Mouse (Mus musculus) cerebellum, adult 18-20 months (tissue): ENCODE data around the gene Gpr132.

ENCODE experiments used
- DNase-seq, 2 experiments: peaks; one replicate each; pipeline ENCODE4 v3.0.0; 2021

The Gpr132 gene

DNA sequence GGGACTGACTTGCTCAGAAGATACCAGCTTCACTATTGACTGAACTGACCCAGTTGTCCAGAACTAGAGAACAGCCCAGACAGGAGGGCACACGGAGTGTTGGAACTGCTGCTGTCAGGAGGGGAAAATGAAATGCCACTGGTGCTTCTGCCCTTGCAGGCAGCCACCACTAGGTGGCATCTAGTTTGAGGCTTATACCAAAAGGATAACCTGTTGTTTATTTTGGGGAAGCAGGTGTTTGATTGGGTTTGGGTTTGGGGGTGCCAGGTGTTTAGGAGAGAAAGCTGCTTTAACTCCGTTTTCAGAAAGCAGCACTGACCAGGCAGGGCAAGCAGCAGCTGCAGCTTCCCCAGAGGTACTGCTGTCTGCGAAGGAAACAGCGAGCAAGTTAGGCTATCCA lies 51.7 kb downstream of the Gpr132 start:
- peak; percentile 62 to 63 for DNase-seq

DNA sequence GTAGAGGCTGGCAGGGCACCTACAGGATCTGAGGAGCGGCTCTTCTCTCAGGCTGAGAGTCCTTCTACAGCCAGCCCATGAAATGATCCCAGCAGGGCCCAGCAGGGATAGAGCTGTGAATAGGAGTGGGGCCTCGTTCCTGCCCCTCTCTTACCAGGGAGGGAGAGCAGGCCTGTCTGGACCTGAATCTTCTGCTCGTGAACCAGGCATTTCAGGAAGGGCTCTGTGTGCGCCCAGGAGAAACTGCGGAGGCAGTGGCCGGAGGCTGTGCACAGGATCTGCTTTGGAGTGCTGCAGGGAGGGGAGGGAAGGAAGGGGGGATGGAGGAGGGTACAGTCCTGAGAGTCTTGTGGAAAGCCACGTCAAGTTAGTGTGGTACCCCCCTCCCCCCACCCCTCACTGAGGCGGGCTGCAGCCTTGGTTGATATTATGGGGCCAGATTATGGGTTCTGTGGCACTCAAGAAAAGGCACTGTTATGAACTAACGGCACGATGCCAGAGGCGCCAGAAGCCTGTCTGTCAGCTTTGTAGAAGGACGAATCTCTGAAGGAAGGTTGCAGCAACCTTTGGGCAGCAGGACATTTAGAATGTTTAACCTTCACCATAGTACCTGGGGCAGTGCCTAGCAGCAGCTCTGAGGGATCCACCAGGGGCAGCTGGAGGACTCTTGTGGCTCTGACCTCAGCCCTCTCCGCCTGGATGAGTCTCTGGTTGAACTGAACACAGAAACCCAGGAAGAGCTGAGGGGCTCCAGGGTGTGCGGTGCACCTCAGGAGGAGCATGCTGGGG lies 53.2 kb downstream of the Gpr132 start:
- DNase-seq: no peak

DNA sequence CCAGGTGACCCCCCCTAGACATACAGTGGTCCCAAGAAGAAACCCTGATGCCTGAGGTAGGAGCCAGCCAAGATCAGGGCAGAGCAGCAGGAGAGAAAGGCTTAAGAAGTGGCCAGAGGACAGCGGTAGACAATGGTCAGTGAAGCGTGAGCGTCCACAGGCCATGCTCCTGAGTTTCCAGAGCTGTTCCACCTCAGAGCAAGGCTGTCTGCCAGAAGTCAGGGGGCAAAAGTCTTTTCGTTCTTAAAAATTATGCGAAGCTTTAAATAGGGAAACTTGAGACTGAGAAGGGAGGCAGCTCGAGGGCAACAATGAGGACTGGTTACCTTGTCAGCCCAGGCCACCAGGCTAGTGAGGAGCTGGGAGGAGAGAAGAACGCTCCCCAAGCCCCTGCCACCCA lies 54.7 kb downstream of the Gpr132 start:
- no peak for DNase-seq

GRCm38 (mm10) chr12:112810092-112810885 lies 57.7 kb downstream of the Gpr132 start:
- no peak for DNase-seq

DNA sequence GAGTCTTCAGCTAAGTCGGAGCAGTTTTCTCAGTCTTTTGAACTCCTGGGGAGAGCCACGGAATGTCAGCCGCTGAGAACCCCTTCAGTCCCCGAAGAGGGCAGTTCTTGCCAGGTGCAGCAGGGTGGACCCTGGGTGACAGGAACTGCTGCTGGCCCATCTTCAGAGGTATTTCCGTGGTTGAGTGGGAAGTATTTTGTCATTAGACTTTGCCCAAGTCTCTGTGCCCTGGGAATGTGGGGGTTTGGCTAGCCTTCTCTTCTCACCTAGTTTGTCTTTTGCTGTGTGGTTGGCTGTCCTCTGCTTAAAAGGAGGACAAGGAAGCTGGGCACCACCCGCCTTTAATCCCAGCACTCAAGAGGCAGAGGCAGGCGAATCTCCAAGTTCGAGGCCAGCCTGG lies 58.4 kb downstream of the Gpr132 start:
- no peak for DNase-seq

DNA sequence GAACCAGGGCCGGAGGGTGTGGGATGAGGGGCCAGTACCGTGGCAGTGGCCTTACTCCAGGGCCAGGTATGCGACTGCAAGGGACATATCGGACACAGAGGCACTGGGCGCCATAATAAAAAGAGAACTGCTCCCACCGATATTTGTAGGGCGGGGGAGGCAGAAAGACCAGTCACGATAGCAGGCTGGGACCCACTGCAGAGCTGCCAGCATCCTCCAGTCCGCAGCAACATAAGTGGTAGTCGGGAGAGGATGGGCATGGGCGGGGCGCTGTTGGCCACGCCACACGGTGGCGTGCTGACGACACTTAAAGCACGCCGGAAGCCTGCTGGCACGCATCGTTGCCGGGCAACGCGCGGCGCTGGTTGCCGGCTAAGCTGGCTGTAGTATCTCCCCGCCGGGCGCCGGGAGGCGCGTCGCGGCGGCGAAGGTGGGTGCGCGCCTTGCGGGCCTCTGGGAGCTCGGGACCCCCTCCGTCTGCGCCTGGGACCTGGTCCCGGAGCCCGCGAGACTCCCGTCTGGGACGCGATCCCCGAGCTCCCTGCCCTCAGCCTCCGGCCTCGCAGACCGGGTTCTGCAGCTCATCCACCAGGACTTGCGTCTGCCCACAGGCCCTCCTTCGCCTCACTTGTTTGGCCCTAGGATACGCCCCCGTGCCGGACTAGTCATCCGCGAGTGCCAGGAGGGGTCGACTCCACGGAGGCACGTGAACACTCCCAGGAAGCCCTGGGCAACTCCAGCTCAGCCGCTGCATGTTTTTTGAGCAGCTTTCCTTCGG lies 59.3 kb downstream of the Gpr132 start, which contains the start of gene Clba1:
TSS of gene Clba1 (plus strand) at position 351 of the 778 bp plus-strand sequence.
- peak; percentile 94 to 96 for DNase-seq

- DNase-seq: no peak
Observed at GRCm38 (mm10) chr12:112808212-112808586, 59.8 kb downstream of the Gpr132 start.

DNA sequence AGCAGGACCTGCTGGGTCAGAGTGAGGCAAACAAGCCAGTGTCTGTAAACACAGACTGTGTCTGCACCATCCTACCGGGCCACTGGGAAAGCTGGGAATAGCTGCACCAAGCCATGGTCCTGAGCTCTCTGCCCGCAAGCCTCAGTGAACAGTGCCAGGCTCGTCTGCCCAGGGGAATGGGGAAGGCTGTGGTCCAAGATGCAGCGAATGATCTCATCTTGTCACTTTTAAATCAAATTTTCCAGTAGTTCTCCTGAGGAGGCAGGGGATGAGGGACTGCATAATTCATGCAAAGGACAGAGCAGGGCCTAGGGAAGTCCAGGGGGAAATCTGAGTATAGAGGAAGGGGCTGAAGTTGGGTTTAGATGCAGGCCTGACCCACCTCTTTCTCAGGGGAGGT lies 60.2 kb downstream of the Gpr132 start:
- DNase-seq: no peak

GRCm38 (mm10) chr12:112806044-112806443 lies 62.0 kb downstream of the Gpr132 start:
- DNase-seq: no peak

- DNase-seq: peak in 1 of 2 experiments; percentile 42
Observed at GRCm38 (mm10) chr12:112804046-112804445, 64.0 kb downstream of the Gpr132 start.

GRCm38 (mm10) chr12:112802917-112803316 lies 65.1 kb downstream of the Gpr132 start:
- no peak for DNase-seq

DNA sequence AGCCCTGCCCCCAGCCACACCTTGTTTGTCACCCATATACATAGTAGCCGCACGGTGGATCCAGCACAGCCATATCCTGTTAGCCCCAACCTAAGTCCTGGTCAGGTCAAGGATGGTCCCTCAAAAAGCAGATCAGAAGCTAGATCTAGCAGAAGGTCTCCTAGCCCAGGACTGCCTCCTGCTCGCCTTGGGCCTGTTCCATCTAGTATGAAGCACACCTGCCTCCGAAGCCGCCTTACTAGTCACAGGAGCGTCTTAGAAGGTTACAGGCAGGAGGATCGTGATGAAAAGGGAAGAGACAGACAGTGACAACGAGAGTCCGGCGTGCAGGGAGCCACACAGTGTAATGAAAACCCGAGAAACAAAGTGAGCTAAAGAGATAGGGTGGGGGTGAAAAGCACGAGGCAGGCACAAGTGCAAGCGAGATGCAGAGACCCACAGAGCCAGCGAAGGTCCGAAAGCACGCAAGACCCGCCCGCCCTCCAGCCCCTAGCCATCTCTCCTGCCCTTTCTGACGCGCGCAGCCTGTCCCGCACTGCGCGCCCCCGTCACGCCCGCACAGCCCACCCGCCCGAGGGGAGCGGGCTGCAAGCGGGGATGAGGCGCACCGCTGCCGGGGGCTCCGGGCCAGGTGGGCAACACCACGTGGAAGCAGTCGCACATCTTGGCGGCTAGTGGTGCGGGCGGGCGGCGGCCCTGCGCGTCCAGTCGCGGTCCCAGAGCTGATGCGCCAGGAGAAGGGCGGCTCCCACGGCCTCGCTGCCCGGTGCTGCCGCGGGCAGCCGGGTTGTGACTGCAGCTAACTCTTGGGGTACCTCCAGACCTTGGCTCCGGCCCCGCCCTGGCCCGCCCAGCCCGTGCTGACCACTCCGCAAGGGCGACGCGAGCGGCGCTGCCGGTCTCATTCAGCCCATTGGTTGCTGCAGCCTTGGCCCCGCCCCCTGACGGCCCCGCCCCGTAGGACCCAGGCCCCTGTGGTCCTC lies 65.9 kb downstream of the Gpr132 start, which contains the start of gene Ahnak2:
TSS of gene Ahnak2 (minus strand) at position 794 of the 983 bp plus-strand sequence.
- DNase-seq: peak; percentile 56 to 58
